ENCODE assay signal across 23 mouse cellular contexts in genomic region chr9:116786136-116787046, GRCm38 (mm10).
A peak's percentile ranks its signal among the peaks of the same experiment; 100 is the strongest.
DNase-seq lines count a peak whose midpoint lies in the region; ATAC-seq lines count a peak whose summit lies in the region.
"Had no signal": no experiment of that assay in that cellular context is flagged by ENCODE, and none has a peak within 500 bp of the region (broad histone marks: within the 10 kb centered on the region; RNA-seq: fewer than 3 reads in every experiment).

No protein-coding gene starts in this region.

- H3K4me3 ChIP-seq in embryonic facial prominence, embryonic 12.5 days: no peak overlapping the region
- no peak overlapping the region for H3K4me3 ChIP-seq in limb, embryonic 10.5 days
- H3K4me3 ChIP-seq: erythroblast, embryonic 14.5 days; forebrain, embryonic 12.5 days; liver, embryonic 15.5 days; lung, embryonic 15.5 days; midbrain, embryonic 15.5 days; neural tube, embryonic 13.5 days; stomach, embryonic 15.5 days had no signal

- no peaks in the 10 kb centered on the region for H3K27me3 ChIP-seq in embryonic facial prominence, embryonic 12.5 days
- no peaks in the 10 kb centered on the region for H3K27me3 ChIP-seq in limb, embryonic 10.5 days (ENCODE audit: low read depth, poor library complexity, severe bottlenecking)
- H3K27me3 ChIP-seq: liver, embryonic 15.5 days; lung, embryonic 15.5 days; midbrain, embryonic 15.5 days; neural tube, embryonic 13.5 days; stomach, embryonic 15.5 days had no signal

- no peak overlapping the region for H3K9ac ChIP-seq in embryonic facial prominence, embryonic 12.5 days
- H3K9ac ChIP-seq: forebrain, embryonic 12.5 days; liver, embryonic 15.5 days; lung, embryonic 15.5 days; midbrain, embryonic 15.5 days; neural tube, embryonic 13.5 days; stomach, embryonic 15.5 days had no signal

- no peak overlapping the region for H3K4me2 ChIP-seq in embryonic facial prominence, embryonic 12.5 days (replicated peaks)
- H3K4me2 ChIP-seq: forebrain, embryonic 12.5 days; heart, embryonic 11.5 days; liver, embryonic 15.5 days; lung, embryonic 15.5 days; midbrain, embryonic 15.5 days; neural tube, embryonic 13.5 days; stomach, embryonic 15.5 days had no signal

- peak overlapping the region; percentile 63 for H3K27ac ChIP-seq in embryonic facial prominence, embryonic 12.5 days
- peak overlapping the region; percentile 76 for H3K27ac ChIP-seq in limb, embryonic 10.5 days
- H3K27ac ChIP-seq: forebrain, embryonic 12.5 days; liver, embryonic 15.5 days; lung, embryonic 15.5 days; midbrain, embryonic 15.5 days; neural tube, embryonic 13.5 days; stomach, embryonic 15.5 days had no signal

- 55% methylated on average over 11 of the region's 11 CpGs for WGBS in embryonic facial prominence, embryonic 12.5 days
- WGBS in limb, embryonic 10.5 days: 49% methylated on average over 11 of the region's 11 CpGs

- H3K9me3 ChIP-seq in embryonic facial prominence, embryonic 12.5 days: no peaks in the 10 kb centered on the region
- no peaks in the 10 kb centered on the region for H3K9me3 ChIP-seq in limb, embryonic 10.5 days (replicated peaks)
- H3K9me3 ChIP-seq: forebrain, embryonic 12.5 days; liver, embryonic 15.5 days; lung, embryonic 15.5 days; midbrain, embryonic 15.5 days; neural tube, embryonic 13.5 days; stomach, embryonic 15.5 days had no signal

- ATAC-seq in embryonic facial prominence, embryonic 12.5 days (ENCODE audit: insufficient number of reproducible peaks, insufficient read depth, low FRiP score, low TSS enrichment): no peak
- ATAC-seq: intestine, postnatal 0 days; midbrain, embryonic 15.5 days had no signal

- peaks cover 9% of the 10 kb centered on the region; the same call in 1 of the 2 replicates for H3K4me1 ChIP-seq in embryonic facial prominence, embryonic 12.5 days
- H3K4me1 ChIP-seq in limb, embryonic 10.5 days: peaks cover 45% of the 10 kb centered on the region
- H3K4me1 ChIP-seq: forebrain, embryonic 12.5 days; liver, embryonic 15.5 days; lung, embryonic 15.5 days; neural tube, embryonic 13.5 days; stomach, embryonic 15.5 days had no signal

- peak; percentile 44 for DNase-seq in embryo, embryonic 10 days (ENCODE audit: low spot score)
- DNase-seq in embryo, embryonic 9.5 days (ENCODE audit: extremely low spot score): no peak
- peak; percentile 65 for DNase-seq in limb, embryonic 10.5 days (ENCODE audit: low spot score)
- DNase-seq in mesoderm, embryonic 11.5 days (ENCODE audit: low read depth, low spot score): peak; percentile 50
- DNase-seq in lung, postnatal 36 days: no peak
- no peak for DNase-seq in layer of hippocampus, postnatal 25 days (ENCODE audit: extremely low spot score in 1 of 2, low spot score in 1 of 2)
- DNase-seq: adrenal gland, postnatal 10 days; cerebellum, adult 18-20 months; gastrocnemius, postnatal 10 days; heart, postnatal 10 days; kidney, postnatal 36 days; lung, postnatal 4 days; thymus, postnatal 25 days had no signal

- 0 out of 2 replicates have a peak, but pooled peaks cover 3% of the 10 kb centered on the region for H3K36me3 ChIP-seq in embryonic facial prominence, embryonic 12.5 days
- peaks cover 4% of the 10 kb centered on the region; the same call in 1 of the 2 replicates for H3K36me3 ChIP-seq in limb, embryonic 10.5 days
- H3K36me3 ChIP-seq: forebrain, embryonic 12.5 days; liver, embryonic 15.5 days; lung, embryonic 15.5 days; midbrain, embryonic 15.5 days; neural tube, embryonic 13.5 days; stomach, embryonic 15.5 days had no signal

Comparison
In these comparisons a context has a peak if more than half of its experiments do, and no peak if none do; other contexts are left out.
1. DNase-seq: peak in embryo, embryonic 10 days (single experiment), limb, embryonic 10.5 days (single experiment) and mesoderm, embryonic 11.5 days (single experiment); none in embryo, embryonic 9.5 days (single experiment), lung, postnatal 36 days (single experiment) and layer of hippocampus, postnatal 25 days (0 of 2).